Mouse (Mus musculus): Measurements from ENCODE around the gene Acot7. TPM values are rescaled to one million over a fixed set of nuclear protein-coding genes. Genes with fewer than 3 reads are reported as not detected.

Gene Acot7
- polyA plus RNA-seq, 1 experiment from 2014 or later = 58.4 TPM

DNA sequence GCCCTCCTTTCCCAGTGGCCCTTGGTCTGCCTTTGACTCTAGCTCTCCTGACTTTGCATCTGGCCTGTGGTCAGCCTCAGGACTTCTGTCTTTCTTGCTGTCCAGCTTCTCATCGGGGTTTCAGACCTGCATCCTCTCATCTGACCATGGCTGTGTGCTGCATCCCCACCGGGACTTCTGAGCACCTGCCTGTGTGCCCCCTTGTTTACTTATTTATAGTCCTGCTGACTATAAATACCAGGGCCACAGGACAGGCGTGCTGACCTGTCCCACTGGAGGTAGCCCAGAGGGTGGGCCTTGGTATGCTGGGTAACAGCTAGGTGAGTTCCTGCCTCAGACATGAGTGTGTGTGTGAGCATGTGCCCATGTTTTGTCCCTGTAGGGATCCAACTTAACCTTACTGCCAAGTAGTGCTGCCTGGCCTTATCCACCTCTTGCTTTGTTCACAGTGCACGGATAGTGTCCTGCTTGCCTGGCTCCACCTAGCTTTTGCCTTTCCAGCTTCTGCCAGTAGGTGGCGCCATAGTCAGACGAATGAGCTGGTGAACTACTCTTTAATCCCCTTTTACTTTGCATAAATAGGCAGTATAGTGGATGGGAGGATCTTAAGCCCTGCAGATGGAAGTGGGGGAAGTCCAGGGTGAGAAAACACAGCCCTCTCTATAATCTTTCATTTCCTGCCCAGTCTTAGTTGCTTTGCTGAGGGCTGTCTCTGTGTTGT is 36.0 kb downstream of the Acot7 start:
- 0 out of 2 replicates have a peak, but pooled peaks have one; percentile 9 for ATAC-seq (replicated peaks; ENCODE audit: insufficient number of reproducible peaks, insufficient read depth, low FRiP score, low read depth)
- 38% methylated on average over 6 of the region's 6 CpGs for WGBS
- Histone ChIP-seq H3K27me3 (no peaks in the 10 kb centered on the region), H3K4me2 (no peak overlapping the region), H3K27ac (no peak overlapping the region), H3K9me3 (replicated peaks) (no peaks in the 10 kb centered on the region), H3K36me3 (no peaks in the 10 kb centered on the region), H3K4me3 (no peak overlapping the region), H3K9ac (no peak overlapping the region), H3K4me1 (replicated peaks) (peaks cover 34% of the 10 kb centered on the region)

DNA sequence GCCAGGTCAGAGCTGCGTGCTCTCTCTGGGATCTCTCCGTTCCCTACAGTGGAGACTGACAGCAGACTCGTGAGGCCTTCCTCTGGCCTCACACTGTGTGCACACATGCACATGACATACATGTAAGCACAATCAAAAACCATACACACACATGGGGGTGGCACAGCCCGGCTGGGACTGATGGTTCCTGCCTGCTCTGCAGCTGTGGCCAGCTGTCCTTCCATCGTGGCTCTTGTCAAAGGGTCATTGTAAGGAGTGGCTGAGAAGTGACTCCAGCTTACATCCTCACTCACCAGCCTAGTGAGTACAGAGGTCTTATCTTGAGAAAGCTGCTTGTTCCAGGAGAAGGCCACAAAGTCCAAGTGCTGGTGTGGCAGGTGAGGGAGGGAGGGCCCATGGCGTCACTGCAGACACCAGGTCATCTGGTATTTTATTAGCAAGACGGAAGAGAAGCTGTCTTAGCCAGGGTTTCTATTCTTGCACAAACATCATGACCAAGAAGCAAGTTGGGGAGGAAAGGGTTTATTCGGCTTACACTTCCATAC is 37.0 kb downstream of the Acot7 start:
- H3K4me1 ChIP-seq (replicated peaks) = peaks cover 29% of the 10 kb centered on the region
- H3K9me3 ChIP-seq (replicated peaks) = no peaks in the 10 kb centered on the region
- no peak for ATAC-seq (replicated peaks; ENCODE audit: insufficient number of reproducible peaks, insufficient read depth, low FRiP score, low read depth)
- WGBS = 72% methylated on average over 8 of the region's 8 CpGs
- H3K27ac ChIP-seq = no peak overlapping the region
- no peak overlapping the region for H3K9ac ChIP-seq
- no peaks in the 10 kb centered on the region for H3K27me3 ChIP-seq
- H3K4me2 ChIP-seq = no peak overlapping the region
- H3K4me3 ChIP-seq = no peak overlapping the region
- peaks cover 3% of the 10 kb centered on the region; the same call in 1 of the 2 replicates for H3K36me3 ChIP-seq

DNA sequence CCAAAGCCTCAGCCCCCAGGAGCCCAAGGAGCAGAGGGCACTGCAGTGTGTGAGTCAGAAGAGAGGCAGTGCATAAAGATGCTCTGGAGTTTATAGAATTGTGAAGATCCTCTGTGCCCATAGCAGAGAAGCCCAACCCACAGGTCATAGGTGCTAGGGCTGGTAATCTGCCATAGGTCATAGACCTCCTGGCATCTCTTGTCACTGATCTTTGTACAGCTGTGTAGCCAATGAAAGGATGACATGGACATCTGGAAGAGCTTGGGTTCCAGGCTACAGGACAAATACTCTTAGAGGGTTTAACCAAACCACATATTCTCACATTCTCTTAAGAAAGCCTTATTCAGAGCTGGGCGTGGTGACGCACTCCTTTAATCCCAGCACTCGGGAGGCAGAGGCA is 41.7 kb downstream of the Acot7 start:
- Histone ChIP-seq H3K4me2 (no peak overlapping the region), H3K36me3 (peaks cover 3% of the 10 kb centered on the region; the same call in 1 of the 2 replicates), H3K9me3 (replicated peaks) (no peaks in the 10 kb centered on the region), H3K27ac (no peak overlapping the region), H3K9ac (no peak overlapping the region), H3K4me3 (no peak overlapping the region), H3K27me3 (no peaks in the 10 kb centered on the region), H3K4me1 (replicated peaks) (peaks cover 16% of the 10 kb centered on the region)
- no peak for ATAC-seq (replicated peaks; ENCODE audit: insufficient number of reproducible peaks, insufficient read depth, low FRiP score, low read depth)
- 88% methylated on average over 3 of the region's 3 CpGs for WGBS

DNA sequence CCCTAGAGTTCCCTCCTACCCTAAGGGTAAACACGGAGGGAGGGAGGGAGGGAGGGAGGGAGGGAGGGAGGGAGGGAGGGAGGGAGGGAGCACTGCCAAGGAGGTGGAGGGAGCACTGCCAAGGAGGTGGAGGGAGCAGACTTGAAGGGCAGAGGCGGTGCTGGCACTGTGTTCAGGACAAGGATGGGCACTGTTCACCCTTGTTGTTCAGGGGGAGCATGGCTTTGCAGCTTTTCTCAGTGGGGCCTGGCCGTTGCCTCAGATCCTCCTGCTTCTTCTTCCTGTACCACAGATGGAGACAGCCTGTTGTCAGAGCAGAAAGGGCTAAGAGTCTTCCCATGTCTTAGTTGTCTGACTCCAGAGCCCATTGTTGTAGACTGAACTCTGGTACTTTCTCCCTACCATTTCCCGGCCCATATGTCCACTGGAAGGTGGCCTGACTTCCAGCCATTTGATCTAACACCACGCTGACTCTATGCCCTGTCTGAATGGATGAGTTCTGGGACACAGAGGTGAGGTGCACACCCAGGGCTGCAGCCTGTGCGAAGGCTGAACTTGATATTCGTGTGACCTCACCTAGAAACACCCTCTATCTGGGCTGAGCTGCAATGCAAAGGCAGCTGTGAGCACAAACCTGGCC is 43.0 kb downstream of the Acot7 start:
- no peak overlapping the region for H3K4me3 ChIP-seq
- ATAC-seq (replicated peaks; ENCODE audit: insufficient number of reproducible peaks, insufficient read depth, low FRiP score, low read depth) = no peak
- peaks cover 3% of the 10 kb centered on the region; the same call in 1 of the 2 replicates for H3K36me3 ChIP-seq
- H3K9ac ChIP-seq = no peak overlapping the region
- no peaks in the 10 kb centered on the region for H3K27me3 ChIP-seq
- H3K27ac ChIP-seq = peak overlapping the region; percentile 35; the same call in 1 of the 2 replicates
- H3K4me1 ChIP-seq (replicated peaks) = peaks cover 16% of the 10 kb centered on the region
- whole genome bisulfite sequencing = 70% methylated on average over 6 of the region's 7 CpGs
- no peak overlapping the region for H3K4me2 ChIP-seq
- no peaks in the 10 kb centered on the region for H3K9me3 ChIP-seq (replicated peaks)

DNA sequence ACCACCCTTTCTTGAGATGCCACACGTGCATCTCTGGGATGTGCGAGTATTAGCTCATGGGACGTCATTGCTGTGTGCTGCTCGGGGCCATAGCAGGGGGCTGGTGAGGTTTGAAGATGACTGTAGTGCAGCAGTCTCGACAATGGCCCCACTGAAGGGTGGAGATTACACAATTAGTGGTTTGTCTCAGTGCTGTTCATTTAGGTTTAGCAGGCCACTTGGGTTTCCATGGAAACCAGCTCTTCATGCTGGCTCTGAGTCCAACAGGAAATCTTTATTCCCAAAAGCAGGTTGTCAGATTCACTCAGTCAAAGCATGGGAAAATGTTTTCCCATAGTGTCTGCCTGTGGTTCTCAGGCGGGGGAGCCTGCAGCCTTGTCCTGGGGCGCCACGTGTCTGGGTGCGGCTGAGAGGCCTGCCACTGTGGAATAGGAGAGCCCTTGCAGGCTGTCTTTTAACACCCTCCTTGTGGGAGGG is 43.5 kb downstream of the Acot7 start:
- ATAC-seq (replicated peaks; ENCODE audit: insufficient number of reproducible peaks, insufficient read depth, low FRiP score, low read depth) = no peak; the same call in 1 of the 2 replicates
- peaks cover 3% of the 10 kb centered on the region; the same call in 1 of the 2 replicates for H3K36me3 ChIP-seq
- WGBS = 43% methylated on average over 9 of the region's 9 CpGs
- no peak overlapping the region for H3K4me3 ChIP-seq
- H3K4me1 ChIP-seq (replicated peaks) = peaks cover 16% of the 10 kb centered on the region
- H3K9me3 ChIP-seq (replicated peaks) = no peaks in the 10 kb centered on the region
- peak overlapping the region; percentile 35; the same call in 1 of the 2 replicates for H3K27ac ChIP-seq
- H3K4me2 ChIP-seq = no peak overlapping the region
- no peaks in the 10 kb centered on the region for H3K27me3 ChIP-seq
- H3K9ac ChIP-seq = no peak overlapping the region

DNA sequence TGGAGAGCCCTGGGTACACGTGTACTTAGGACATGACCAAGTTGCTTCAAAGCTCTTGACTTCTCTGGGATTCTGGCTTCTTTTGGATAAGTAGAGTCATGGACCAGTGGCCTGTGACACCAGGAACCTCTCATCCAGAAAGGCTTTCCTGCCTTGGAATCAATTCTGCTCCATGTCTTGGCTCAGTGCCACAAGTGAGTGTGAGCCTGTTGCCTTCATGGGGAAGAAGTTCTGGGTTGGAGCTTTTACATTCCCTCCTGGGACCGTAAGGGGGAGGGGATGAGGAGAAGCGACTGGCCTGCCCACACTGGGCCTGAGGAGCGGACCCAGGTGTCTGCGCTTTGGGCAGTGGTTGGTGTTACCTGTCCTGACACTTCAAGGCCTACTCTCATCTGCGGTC is 44.2 kb downstream of the Acot7 start:
- Histone ChIP-seq H3K27ac (no peak overlapping the region), H3K9ac (no peak overlapping the region), H3K4me1 (replicated peaks) (peaks cover 16% of the 10 kb centered on the region), H3K9me3 (replicated peaks) (no peaks in the 10 kb centered on the region), H3K36me3 (peaks cover 3% of the 10 kb centered on the region; the same call in 1 of the 2 replicates), H3K4me3 (no peak overlapping the region), H3K4me2 (no peak overlapping the region), H3K27me3 (no peaks in the 10 kb centered on the region)
- 83% methylated on average over 6 of the region's 6 CpGs for WGBS
- ATAC-seq (replicated peaks; ENCODE audit: insufficient number of reproducible peaks, insufficient read depth, low FRiP score, low read depth) = no peak

DNA sequence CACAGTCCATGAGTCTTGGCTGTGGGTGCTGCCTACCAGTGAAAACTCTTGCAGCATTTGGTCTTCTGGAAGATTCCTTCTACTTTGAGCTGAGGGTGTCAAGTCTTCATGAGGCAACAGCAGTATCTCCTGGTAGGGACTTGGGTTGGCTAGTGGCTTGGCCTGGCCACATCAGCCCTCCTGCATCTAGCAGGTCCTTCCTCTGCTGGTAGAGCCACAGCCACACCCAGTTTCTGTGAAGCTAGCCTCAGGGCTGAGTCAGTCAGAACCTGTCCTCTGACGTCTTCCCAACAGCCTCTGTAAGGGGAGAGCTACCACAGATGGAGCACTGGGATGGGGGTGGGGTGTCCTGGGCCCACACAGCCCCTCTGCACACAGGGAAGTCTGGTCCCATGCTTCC is 44.6 kb downstream of the Acot7 start:
- Histone ChIP-seq H3K27me3 (no peaks in the 10 kb centered on the region), H3K9ac (no peak overlapping the region), H3K4me3 (no peak overlapping the region), H3K27ac (no peak overlapping the region), H3K36me3 (peaks cover 3% of the 10 kb centered on the region; the same call in 1 of the 2 replicates), H3K4me1 (replicated peaks) (peaks cover 16% of the 10 kb centered on the region), H3K4me2 (no peak overlapping the region), H3K9me3 (replicated peaks) (no peaks in the 10 kb centered on the region)
- WGBS = 69% methylated on average over 1 of the region's 1 CpGs
- ATAC-seq (replicated peaks; ENCODE audit: insufficient number of reproducible peaks, insufficient read depth, low FRiP score, low read depth) = no peak

DNA sequence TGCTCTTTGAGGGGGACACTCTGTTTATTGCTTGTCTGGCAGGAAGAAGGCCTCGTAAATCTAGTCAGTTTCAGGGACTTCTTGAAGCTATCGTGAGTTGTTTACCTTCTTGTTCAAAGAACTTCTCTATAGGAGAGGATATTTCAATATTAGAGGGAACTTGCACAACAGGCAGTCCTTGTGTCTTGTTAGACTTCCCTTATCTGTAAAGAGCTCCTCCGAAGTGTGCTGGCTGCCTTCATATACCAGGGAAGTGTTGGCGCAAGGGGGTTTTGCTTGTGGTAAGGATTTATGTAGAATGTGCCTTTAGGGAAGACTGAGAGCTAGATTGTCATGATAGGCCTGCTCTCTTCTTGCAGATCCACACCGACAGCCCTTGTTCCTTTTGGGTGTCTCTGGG is 46.2 kb downstream of the Acot7 start:
- H3K27ac ChIP-seq = no peak overlapping the region
- H3K4me2 ChIP-seq = no peak overlapping the region
- H3K9me3 ChIP-seq (replicated peaks) = no peaks in the 10 kb centered on the region
- ATAC-seq (replicated peaks; ENCODE audit: insufficient number of reproducible peaks, insufficient read depth, low FRiP score, low read depth) = no peak
- H3K36me3 ChIP-seq = peaks cover 3% of the 10 kb centered on the region; the same call in 1 of the 2 replicates
- 80% methylated on average over 5 of the region's 5 CpGs for WGBS
- H3K9ac ChIP-seq = no peak overlapping the region
- peaks cover 20% of the 10 kb centered on the region for H3K4me1 ChIP-seq (replicated peaks)
- H3K4me3 ChIP-seq = no peak overlapping the region
- H3K27me3 ChIP-seq = no peaks in the 10 kb centered on the region

DNA sequence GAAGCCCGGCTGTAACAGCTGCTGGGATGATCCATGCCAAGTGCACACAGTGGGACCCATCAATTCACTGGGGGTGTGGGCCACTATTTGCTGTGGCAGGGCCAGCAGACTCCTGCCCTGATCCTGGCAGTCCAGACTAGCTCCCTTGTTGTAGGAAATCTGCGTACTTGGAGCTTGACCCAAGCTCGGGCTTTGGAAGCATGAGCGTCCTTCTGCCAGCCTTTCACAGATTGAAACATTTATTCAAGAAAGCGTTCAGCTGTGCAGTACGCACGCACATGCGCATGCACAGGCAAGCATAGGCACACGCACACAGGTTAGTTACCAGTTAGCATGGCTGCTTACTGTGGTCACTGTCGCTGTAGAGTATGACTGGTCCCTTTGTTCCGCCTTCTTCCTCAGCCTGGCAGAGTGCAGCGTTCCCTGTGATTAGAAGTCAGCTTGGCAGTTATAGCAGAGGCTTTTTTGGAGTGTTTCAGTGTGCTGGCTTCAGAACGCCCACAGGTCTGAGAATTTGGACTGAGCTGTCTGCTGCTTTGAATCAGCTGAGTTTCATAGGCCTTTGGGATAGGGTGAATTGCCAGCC is 49.1 kb downstream of the Acot7 start:
- Histone ChIP-seq H3K9me3 (replicated peaks) (no peaks in the 10 kb centered on the region), H3K4me1 (replicated peaks) (peaks cover 16% of the 10 kb centered on the region), H3K4me2 (no peak overlapping the region), H3K4me3 (no peak overlapping the region), H3K36me3 (peaks cover 7% of the 10 kb centered on the region; the same call in 1 of the 2 replicates), H3K27me3 (no peaks in the 10 kb centered on the region), H3K27ac (peak overlapping the region; percentile 40), H3K9ac (no peak overlapping the region)
- 0 out of 2 replicates have a peak, but pooled peaks have one; percentile 12 for ATAC-seq (replicated peaks; ENCODE audit: insufficient number of reproducible peaks, insufficient read depth, low FRiP score, low read depth)
- WGBS = 71% methylated on average over 13 of the region's 13 CpGs

DNA sequence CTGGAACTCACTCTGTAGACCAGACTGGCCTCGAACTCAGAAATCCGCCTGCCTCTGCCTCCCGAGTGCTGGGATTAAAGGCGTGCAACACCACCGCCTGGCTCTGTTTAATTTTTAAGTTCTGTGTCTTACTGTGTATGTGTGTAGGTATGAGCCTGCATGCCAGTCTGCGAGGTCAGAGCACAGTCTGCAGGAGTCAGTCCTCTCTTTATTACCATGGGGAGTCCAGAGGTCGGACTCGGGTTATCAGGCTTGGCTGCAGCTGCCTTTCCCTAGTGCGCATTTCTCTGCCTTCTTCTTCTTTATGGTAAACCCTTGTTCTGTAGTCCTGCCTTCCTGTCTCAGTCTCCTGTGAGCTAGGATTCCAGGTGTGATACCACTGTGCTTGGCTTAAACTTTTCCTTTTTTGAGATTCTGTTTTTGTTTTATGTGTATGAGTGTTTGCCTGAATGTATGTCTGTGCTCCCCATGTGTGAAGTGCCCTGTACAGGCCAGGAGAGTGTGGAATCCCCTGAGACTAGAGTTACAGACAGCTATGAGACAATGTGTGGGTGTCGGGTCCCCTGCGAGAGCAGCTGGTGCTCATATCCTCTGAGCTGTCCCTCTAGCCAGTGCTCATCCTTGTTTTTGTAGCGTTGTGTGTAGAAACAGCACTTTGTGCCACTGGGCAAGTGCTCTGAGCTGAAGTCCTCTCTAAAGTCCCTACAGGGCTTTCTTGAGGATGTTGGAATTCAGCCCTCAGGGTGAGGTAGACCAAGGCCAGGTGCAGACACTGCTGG is 50.0 kb downstream of the Acot7 start:
- no peak for ATAC-seq (replicated peaks; ENCODE audit: insufficient number of reproducible peaks, insufficient read depth, low FRiP score, low read depth)
- peaks cover 7% of the 10 kb centered on the region; the same call in 1 of the 2 replicates for H3K36me3 ChIP-seq
- H3K4me2 ChIP-seq = no peak overlapping the region
- H3K27ac ChIP-seq = no peak overlapping the region
- 83% methylated on average over 12 of the region's 12 CpGs for WGBS
- no peak overlapping the region for H3K4me3 ChIP-seq
- H3K4me1 ChIP-seq (replicated peaks) = peaks cover 13% of the 10 kb centered on the region
- no peak overlapping the region for H3K9ac ChIP-seq
- no peaks in the 10 kb centered on the region for H3K27me3 ChIP-seq
- H3K9me3 ChIP-seq (replicated peaks) = no peaks in the 10 kb centered on the region

Measured in heart, embryonic 15.5 days (tissue).